Mouse (Mus musculus) thymus, adult 2 months (tissue): ENCODE results near the gene Flg2.

Experiments
- CTCF ChIP-seq: fragments of 200-500 bp; IDR thresholded peaks from 2 replicates; pipeline ENCODE4 v1.5.1; 2012; ENCODE audit warnings: mild to moderate bottlenecking, control low read depth, low read length, moderate library complexity, borderline replicate concordance; ENCODE audit not compliant: control insufficient read depth, poor library complexity, insufficient read depth; ENCODE audit errors: extremely low read depth
- POLR2A ChIP-seq: fragments of 200-500 bp; IDR thresholded peaks from 2 replicates; pipeline ENCODE4 v1.6.1; 2012; ENCODE audit warnings: mild to moderate bottlenecking, low read length, control low read depth, moderate library complexity; ENCODE audit not compliant: control insufficient read depth, poor library complexity, insufficient read depth; ENCODE audit errors: extremely low read depth

GRCm38 (mm10) chr3:93201955-93202354 lies 4.9 kb downstream of the Flg2 start:
- TF ChIP-seq CTCF (no peak), POLR2A (no peak)
